Mouse (Mus musculus) thymus, adult 18-20 months (tissue): ENCODE results near the gene Cdkl4.

Source experiments
- DNase-seq, 2 experiments: peaks; one replicate each; pipeline ENCODE4 v3.0.0; 2022; ENCODE audit warnings: mixed read lengths in 2 of 2

Cdkl4 gene

GRCm38 (mm10) chr17:80510459-80510855, 67.2 kb downstream of the Cdkl4 start:
- no peak for DNase-seq

GRCm38 (mm10) chr17:80509494-80510458, 67.8 kb downstream of the Cdkl4 start:
- DNase-seq = no peak

GRCm38 (mm10) chr17:80505766-80506165, 71.8 kb downstream of the Cdkl4 start:
- no peak for DNase-seq

GRCm38 (mm10) chr17:80505342-80505741, 72.3 kb downstream of the Cdkl4 start:
- no peak for DNase-seq

GRCm38 (mm10) chr17:80501805-80502172, 75.8 kb downstream of the Cdkl4 start:
- no peak for DNase-seq

GRCm38 (mm10) chr17:80501037-80501804, 76.4 kb downstream of the Cdkl4 start:
- no peak for DNase-seq

- DNase-seq = no peak
Observed at GRCm38 (mm10) chr17:80500025-80500424, 77.6 kb downstream of the Cdkl4 start.

- DNase-seq = no peak
Observed at GRCm38 (mm10) chr17:80498600-80499268, 78.9 kb downstream of the Cdkl4 start.

GRCm38 (mm10) chr17:80497183-80497601, 80.4 kb downstream of the Cdkl4 start:
- no peak for DNase-seq

- no peak for DNase-seq
Observed at GRCm38 (mm10) chr17:80496607-80497170, 80.9 kb downstream of the Cdkl4 start.

- no peak for DNase-seq
Observed at GRCm38 (mm10) chr17:80496185-80496584, 81.4 kb downstream of the Cdkl4 start.

- no peak for DNase-seq
Observed at GRCm38 (mm10) chr17:80493891-80494290, 83.7 kb downstream of the Cdkl4 start.

GRCm38 (mm10) chr17:80492811-80493210, 84.8 kb downstream of the Cdkl4 start:
- no peak for DNase-seq

- no peak for DNase-seq
Observed at GRCm38 (mm10) chr17:80492274-80492673, 85.3 kb downstream of the Cdkl4 start.

GRCm38 (mm10) chr17:80490166-80490565, 87.4 kb downstream of the Cdkl4 start:
- no peak for DNase-seq

GRCm38 (mm10) chr17:80488918-80489317, 88.7 kb downstream of the Cdkl4 start:
- DNase-seq = no peak

- DNase-seq = no peak
Observed at GRCm38 (mm10) chr17:80485160-80485559, 92.5 kb downstream of the Cdkl4 start.

GRCm38 (mm10) chr17:80480855-80481224, 96.8 kb downstream of the Cdkl4 start:
- no peak for DNase-seq

GRCm38 (mm10) chr17:80480031-80480854, 97.4 kb downstream of the Cdkl4 start, which contains the start of gene Sos1:
TSS of gene Sos1 (minus strand) at chr17:80480453.
- peak; percentile 95 to 97 for DNase-seq

- DNase-seq = peak; percentile 53 to 60
Observed at GRCm38 (mm10) chr17:80479295-80480030, 98.2 kb downstream of the Cdkl4 start.

GRCm38 (mm10) chr17:80477679-80478078, 99.9 kb downstream of the Cdkl4 start:
- no peak for DNase-seq
